Mouse (Mus musculus) inflammation-experienced regulatory T-cells, adult 6 months (primary cell): ENCODE results near the gene AC153137.1. TPM values are rescaled to one million over a fixed set of nuclear protein-coding genes. Genes with fewer than 3 reads are reported as not detected.

Experiments used
- polyA plus RNA-seq, 3 experiments: library from polyadenylated mRNA; unstranded; fragments of 100-300 nt; shearing (Covaris generic); gene quantifications; one replicate each; pipeline ENCODE4 v1.2.1; 2017

AC153137.1 gene
- polyA plus RNA-seq, 3 experiments from 2014 or later: not detected

Other genes with a start within 250 kb of the AC153137.1 start
- gene Phf3, start 104.0 kb downstream of the AC153137.1 start, polyA plus RNA-seq: 10 to 100 TPM; 15.7 to 31.7 (median 27.0) TPM
- not detected for gene Lgsn, start 198.4 kb upstream of the AC153137.1 start, polyA plus RNA-seq
- gene 4931428L18Rik, start 244.7 kb upstream of the AC153137.1 start, polyA plus RNA-seq: not detected
- gene Pih1d3, start 244.9 kb upstream of the AC153137.1 start, polyA plus RNA-seq: not detected